Mouse (Mus musculus): Measurements from ENCODE around the gene Cbx7.

GRCm38 (mm10) chr15:79894343-79894742 lies 76.6 kb downstream of the Cbx7 start:
- TF ChIP-seq CTCF (conservative IDR thresholded peaks at IDR 0.05 in 1 of 2, IDR thresholded peaks at IDR 0.05 in 1 of 2; ENCODE audit: low read depth in 2 of 2, low read length in 2 of 2) (no peak), ETS1 (conservative IDR thresholded peaks at IDR 0.05; ENCODE audit: low read depth, low read length) (no peak), POLR2A (IDR thresholded peaks at IDR 0.05; ENCODE audit: low read depth, low read length) (no peak), ELF1 (IDR thresholded peaks at IDR 0.05; ENCODE audit: low read depth, low read length) (no peak), ZMIZ1 (IDR thresholded peaks at IDR 0.05; ENCODE audit: low read depth, low read length) (no peak)
